Mouse (Mus musculus) liver, adult 2 months (tissue): ENCODE measurements around the gene Snap47.

Experiments used
- CTCF ChIP-seq: fragments of 200-500 bp; IDR thresholded peaks from 2 replicates; pipeline ENCODE4 v1.5.1; 2011; ENCODE audit warnings: low read depth, low read length, control low read depth
- POLR2A ChIP-seq: fragments of 200-500 bp; IDR thresholded peaks from 2 replicates; pipeline ENCODE4 v1.6.1; 2011; ENCODE audit warnings: low read length, control low read depth; ENCODE audit not compliant: insufficient read depth; ENCODE audit errors: extremely low read depth

DNA sequence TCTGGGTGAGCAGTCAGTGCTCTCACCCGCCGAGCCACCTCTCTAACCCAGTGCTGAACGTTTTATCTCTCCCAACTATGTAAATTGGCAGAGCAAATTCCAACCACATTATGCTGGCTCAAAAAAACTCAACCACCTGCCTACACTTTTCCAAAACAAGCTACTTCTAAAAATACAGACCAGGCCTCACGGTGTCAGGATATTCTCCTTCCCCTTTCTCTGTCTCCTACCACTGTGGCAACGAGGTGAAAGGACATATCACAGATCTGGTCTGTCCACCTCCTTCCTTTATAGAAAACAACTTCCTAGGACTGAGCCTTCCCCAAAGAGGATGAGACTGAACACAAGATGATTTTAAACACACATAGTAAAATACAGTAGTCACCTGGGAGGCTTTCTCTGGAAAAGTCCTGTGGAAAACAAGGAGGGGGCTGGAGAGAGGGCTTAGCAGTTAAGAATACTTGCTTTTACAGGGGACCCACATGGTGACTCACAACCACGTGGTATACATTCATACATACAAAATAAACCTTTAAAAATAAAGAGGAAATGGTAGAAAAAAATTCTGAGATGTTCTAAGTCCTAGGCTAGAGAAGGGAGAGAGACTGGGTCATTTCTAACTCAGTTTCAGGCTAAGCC, 45.8 kb upstream of the Snap47 start:
- no peak for TF ChIP-seq CTCF
- no peak for TF ChIP-seq POLR2A
